Mouse (Mus musculus) erythroblast, embryonic 14.5 days (primary cell): Measurements from ENCODE around the gene Smok2a.
"Not testable (repeated sequence)": the region's sequence is repeated elsewhere in the genome, so short reads cannot be mapped to it uniquely, and the experiment has no call there.

Source experiments
- GATA1 ChIP-seq: IDR thresholded peaks from 2 replicates; pipeline ENCODE4 v1.6.1; 2012; ENCODE audit warnings: low read length, inconsistent platforms, mixed read lengths
- TAL1 ChIP-seq: IDR thresholded peaks from 3 replicates; pipeline ENCODE4 v1.6.1; 2012; ENCODE audit warnings: low read length, inconsistent platforms, mixed read lengths

DNA sequence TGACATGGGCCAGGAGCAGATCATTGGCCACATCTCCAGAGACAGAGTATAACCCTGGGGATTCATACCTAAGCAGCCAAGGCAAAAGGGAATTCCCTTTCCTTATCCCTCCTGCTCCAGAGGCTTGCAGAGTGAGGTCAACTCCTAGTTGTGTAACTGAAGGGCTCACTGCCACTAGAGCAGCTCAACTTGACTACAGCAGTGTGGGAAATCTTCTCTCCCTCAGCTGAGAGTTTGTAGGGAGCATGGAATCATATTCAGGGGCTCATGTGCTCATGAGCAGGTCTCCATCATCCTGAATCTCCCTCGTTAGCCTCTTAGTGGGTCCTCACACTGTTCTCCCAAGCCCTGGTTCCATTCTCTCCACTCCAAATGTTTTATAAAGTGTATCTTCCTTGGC lies 15.7 kb upstream of the Smok2a start:
- TF ChIP-seq GATA1, TAL1: not testable (repeated sequence)
